Mouse (Mus musculus) myocyte (in vitro differentiated cells): ENCODE measurements around the gene Wdr38.

Source experiments
- CEBPB ChIP-seq: IDR thresholded peaks from 2 replicates; pipeline ENCODE4 v1.6.1; 2011; ENCODE audit warnings: mild to moderate bottlenecking, moderate library complexity; ENCODE audit not compliant: poor library complexity, insufficient read depth, severe bottlenecking
- MAX ChIP-seq: IDR thresholded peaks from one replicate; pipeline ENCODE4 v1.6.1; 2011; ENCODE audit warnings: low read depth, mild to moderate bottlenecking, control low read depth
- POLR2A ChIP-seq: IDR thresholded peaks from one replicate; pipeline ENCODE4 v1.6.1; 2011; ENCODE audit warnings: low read depth, mild to moderate bottlenecking, control low read depth, moderate library complexity; ENCODE audit not compliant: insufficient read length
- POLR2AphosphoS2 ChIP-seq: IDR thresholded peaks from one replicate; pipeline ENCODE4 v1.6.1; 2011; ENCODE audit warnings: low read depth, control low read depth; ENCODE audit not compliant: insufficient read length
- SRF ChIP-seq: IDR thresholded peaks from one replicate; pipeline ENCODE4 v1.6.1; 2011; ENCODE audit warnings: low read depth; ENCODE audit not compliant: control insufficient read depth, insufficient read length
- TCF12 ChIP-seq: IDR thresholded peaks from one replicate; pipeline ENCODE4 v1.6.1; 2011; ENCODE audit warnings: mild to moderate bottlenecking, control low read depth; ENCODE audit not compliant: poor library complexity, insufficient read depth, severe bottlenecking
- USF1 ChIP-seq: IDR thresholded peaks from one replicate; pipeline ENCODE4 v1.6.1; 2011; ENCODE audit warnings: low read depth, mild to moderate bottlenecking, control low read depth, moderate library complexity

DNA sequence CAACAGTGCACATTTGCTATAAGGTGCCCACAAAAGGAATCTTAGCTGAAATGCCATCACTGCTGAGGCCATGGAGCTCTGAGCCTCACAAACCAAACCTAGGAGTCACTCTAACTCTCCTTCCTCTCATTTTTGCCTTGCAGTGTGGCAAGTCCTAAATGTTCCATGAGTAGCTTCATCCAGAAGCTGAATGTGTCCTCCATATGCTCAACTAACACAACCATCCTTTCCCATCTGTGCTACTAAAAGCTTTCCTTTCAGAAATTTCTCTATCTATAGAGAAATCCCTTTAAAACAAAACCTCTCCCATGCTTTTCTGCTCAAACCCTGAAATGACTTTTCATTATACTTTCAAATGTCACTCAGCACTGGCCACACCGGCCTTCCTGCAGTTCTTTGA, 34.3 kb downstream of the Wdr38 start:
- no peak for TF ChIP-seq POLR2A
- no peak for TF ChIP-seq SRF
- no peak for TF ChIP-seq CEBPB
- TF ChIP-seq USF1 = no peak
- TF ChIP-seq POLR2AphosphoS2 = no peak
- TF ChIP-seq TCF12 = no peak
- no peak for TF ChIP-seq MAX
